Mouse (Mus musculus) liver, adult 2 months (tissue): ENCODE measurements around the gene Olfr1231.

ENCODE experiments used
- CTCF ChIP-seq: fragments of 200-500 bp; IDR thresholded peaks from 2 replicates; pipeline ENCODE4 v1.5.1; 2011; ENCODE audit warnings: low read depth, low read length, control low read depth
- POLR2A ChIP-seq: fragments of 200-500 bp; IDR thresholded peaks from 2 replicates; pipeline ENCODE4 v1.6.1; 2011; ENCODE audit warnings: low read length, control low read depth; ENCODE audit not compliant: insufficient read depth; ENCODE audit errors: extremely low read depth

DNA sequence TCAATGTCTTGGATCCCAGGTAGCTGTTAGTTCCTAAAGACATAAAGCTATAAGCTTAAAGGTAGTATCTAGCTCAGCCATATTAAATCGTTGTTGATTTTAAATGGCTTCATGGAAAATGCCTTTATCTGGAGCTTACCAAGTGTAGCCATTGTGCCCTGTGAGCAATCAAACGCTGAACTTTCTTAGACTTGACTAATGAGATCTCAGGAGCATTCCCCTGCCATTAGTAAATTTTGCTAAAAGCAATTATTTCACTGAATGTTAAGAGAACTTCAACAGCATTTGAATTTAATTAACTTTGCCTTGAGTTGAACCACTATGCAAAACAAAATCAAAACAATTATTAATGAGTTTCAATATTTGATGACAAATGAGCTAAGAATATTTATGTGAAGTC lies at the start of gene Olfr1231:
- no peak for TF ChIP-seq CTCF
- TF ChIP-seq POLR2A: no peak
